Mouse (Mus musculus) cortical plate, adult 2 months (tissue): Measurements from ENCODE around the gene Plch1.

Experiments
- CTCF ChIP-seq: fragments of 200-500 bp; IDR thresholded peaks from 2 replicates; pipeline ENCODE4 v1.5.1; 2011; ENCODE audit warnings: mild to moderate bottlenecking, control low read depth, low read length; ENCODE audit not compliant: insufficient read depth; ENCODE audit errors: extremely low read depth
- POLR2A ChIP-seq: fragments of 200-500 bp; IDR thresholded peaks from 2 replicates; pipeline ENCODE4 v1.6.1; 2011; ENCODE audit warnings: mild to moderate bottlenecking, low read length, control low read depth; ENCODE audit not compliant: insufficient read depth; ENCODE audit errors: extremely low read depth

DNA sequence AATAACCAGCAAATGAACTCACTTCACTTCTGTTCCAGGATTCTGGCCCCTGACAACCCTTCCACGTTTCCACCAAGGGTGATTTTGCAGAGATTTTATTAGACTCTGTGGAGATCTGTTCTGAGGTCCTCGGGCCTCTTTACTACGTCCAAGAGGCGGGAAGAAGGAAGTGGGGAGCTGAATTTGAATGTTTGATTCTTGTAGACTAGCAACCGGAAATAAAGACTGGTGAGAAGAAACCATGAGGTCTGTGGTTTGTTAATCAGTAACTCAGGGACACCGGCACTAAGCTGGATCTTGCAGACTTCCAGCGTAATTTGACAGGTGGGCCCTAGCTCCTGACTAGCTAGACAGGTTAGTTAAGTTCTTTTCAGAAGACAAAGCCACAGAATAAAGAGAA, 5.6 kb downstream of the Plch1 start:
- TF ChIP-seq POLR2A, result no peak
- TF ChIP-seq CTCF, result no peak
